Mouse (Mus musculus): ENCODE results near the gene Egfl8. TPM values are rescaled to one million over a fixed set of nuclear protein-coding genes. Genes with fewer than 3 reads are reported as not detected.
A peak's percentile ranks its signal among the peaks of the same experiment; 100 is the strongest.

The Egfl8 gene
- polyA plus RNA-seq, 1 experiment from 2014 or later, result 3.8 TPM

DNA sequence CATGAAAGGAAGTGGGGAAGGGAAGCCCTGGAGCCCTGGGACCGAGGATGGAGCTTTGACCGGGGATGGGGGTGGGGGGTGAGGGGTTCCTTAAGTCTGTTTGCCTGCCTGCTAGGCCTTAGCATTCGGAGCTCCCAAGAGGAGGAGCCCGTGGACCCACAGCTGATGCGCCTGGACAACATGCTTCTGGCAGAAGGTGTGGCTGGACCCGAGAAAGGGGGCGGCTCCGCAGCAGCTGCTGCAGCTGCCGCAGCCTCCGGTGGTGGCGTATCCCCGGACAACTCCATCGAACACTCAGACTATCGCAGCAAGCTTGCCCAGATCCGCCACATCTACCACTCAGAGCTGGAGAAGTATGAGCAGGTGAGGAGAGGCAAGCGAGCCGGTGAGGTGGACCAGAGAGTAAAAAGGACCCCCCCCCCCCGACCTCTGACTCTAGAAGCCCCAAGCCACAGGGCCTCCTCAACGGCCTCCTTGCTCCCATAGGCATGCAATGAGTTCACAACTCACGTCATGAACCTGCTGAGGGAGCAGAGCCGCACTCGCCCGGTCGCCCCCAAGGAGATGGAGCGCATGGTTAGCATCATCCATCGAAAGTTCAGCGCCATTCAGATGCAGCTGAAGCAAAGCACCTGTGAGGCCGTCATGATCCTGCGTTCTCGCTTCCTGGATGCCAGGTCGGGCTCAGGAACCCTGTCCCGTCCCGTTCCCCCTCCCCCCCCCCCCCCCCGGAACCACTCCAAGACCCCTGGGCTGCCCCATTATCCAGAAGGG, 21.8 kb downstream of the Egfl8 start:
- H3K36me3 ChIP-seq (ENCODE audit: control insufficient read depth, insufficient read depth, low read length), result peaks cover 18% of the 10 kb centered on the region
- H3K27ac ChIP-seq (ENCODE audit: low read length), result peak overlapping the region; percentile 98; the same call in 1 of the 2 replicates
- no peak for ATAC-seq (ENCODE audit: low read depth)
- H3K27me3 ChIP-seq (ENCODE audit: control insufficient read depth, insufficient read depth, low read depth, low read length), result no peaks in the 10 kb centered on the region
- H3K4me1 ChIP-seq (replicated peaks; ENCODE audit: control insufficient read depth, insufficient read depth, low read length), result peaks cover 67% of the 10 kb centered on the region
- peak overlapping the region; percentile 83 for H3K4me2 ChIP-seq (ENCODE audit: low read depth, low read length)
- peak overlapping the region; percentile 64 for H3K4me3 ChIP-seq (ENCODE audit: low read length)
- H3K9me3 ChIP-seq (ENCODE audit: control insufficient read depth, low read length), result no peaks in the 10 kb centered on the region
- H3K9ac ChIP-seq (ENCODE audit: low read length), result peak overlapping the region; percentile 97
- 36% methylated on average over 31 of the region's 34 CpGs for WGBS

DNA sequence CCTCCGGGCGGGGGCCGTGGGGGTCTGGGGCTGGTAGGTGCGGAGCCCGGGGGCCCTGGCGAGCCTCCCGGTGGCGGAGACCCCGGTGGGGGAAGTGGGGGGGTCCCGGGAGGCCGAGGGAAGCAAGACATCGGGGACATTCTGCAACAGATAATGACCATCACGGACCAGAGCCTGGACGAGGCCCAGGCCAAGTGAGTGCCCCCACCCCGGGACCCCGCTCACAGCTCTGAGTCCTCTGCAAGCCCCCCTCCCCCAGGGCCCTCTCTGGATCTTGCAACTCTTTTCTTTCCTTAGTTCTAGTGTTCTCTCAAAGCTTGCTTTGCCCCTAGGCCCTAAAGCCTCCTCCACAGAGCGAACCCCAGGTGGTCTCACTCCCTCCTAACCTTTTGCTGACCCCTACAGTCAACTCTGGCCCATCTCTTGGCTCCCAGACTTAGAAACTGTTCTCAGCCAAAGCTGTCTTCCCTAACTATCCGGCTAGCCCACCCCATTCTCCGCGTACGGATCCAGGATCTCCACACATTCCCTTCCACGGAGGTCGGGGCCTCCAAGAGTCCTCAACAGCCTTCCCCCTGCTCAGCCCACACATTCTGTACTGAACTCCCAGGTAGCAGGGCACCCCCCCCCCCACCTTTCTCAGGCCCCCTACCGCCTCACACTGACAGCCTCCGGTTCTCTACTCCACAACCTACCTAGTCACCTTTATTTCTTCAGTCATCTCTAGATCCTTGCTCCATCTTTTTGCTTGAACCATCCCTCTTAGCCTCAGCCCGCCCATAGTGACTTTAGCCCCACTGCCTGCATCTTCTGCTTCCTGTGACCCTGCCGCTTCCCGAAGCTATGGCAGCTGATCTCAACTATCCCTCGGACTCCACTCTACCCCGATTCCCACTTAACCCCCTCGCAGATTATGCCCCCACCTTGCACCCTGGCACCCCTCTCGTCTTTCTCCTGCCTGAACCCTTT, 22.9 kb downstream of the Egfl8 start:
- Histone ChIP-seq H3K4me3 (ENCODE audit: low read length) (peak overlapping the region; percentile 64), H3K4me1 (replicated peaks; ENCODE audit: control insufficient read depth, insufficient read depth, low read length) (peaks cover 69% of the 10 kb centered on the region), H3K9me3 (ENCODE audit: control insufficient read depth, low read length) (no peaks in the 10 kb centered on the region), H3K27me3 (ENCODE audit: control insufficient read depth, insufficient read depth, low read depth, low read length) (no peaks in the 10 kb centered on the region), H3K4me2 (ENCODE audit: low read depth, low read length) (peak overlapping the region; percentile 83), H3K36me3 (ENCODE audit: control insufficient read depth, insufficient read depth, low read length) (peaks cover 18% of the 10 kb centered on the region), H3K9ac (ENCODE audit: low read length) (peak overlapping the region; percentile 97), H3K27ac (ENCODE audit: low read length) (peak overlapping the region; percentile 98)
- ATAC-seq (ENCODE audit: low read depth), result peak; percentile 8
- under 1% methylated on average over 29 of the region's 32 CpGs for WGBS

DNA sequence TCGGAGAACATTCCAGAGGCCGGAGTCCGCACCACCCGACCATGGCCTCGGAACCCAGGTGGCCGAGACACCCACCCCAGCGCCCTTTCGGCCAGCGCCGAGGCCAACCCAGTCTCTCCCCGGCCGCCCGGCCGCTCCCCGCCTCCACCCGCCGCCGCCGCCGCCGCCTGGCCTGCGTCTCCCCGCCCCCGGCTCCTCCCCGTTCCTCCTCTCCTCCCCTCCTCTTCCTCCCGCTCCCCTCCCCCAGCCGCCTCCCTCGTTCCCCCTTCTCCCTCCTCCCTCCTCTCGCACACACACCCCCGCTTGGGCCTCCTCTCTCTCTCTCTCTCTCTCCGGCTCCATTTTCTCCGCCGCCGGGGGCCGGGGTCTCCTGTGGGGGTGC, 23.8 kb downstream of the Egfl8 start:
- peaks cover 18% of the 10 kb centered on the region for H3K36me3 ChIP-seq (ENCODE audit: control insufficient read depth, insufficient read depth, low read length)
- no peaks in the 10 kb centered on the region for H3K9me3 ChIP-seq (ENCODE audit: control insufficient read depth, low read length)
- peaks cover 69% of the 10 kb centered on the region for H3K4me1 ChIP-seq (replicated peaks; ENCODE audit: control insufficient read depth, insufficient read depth, low read length)
- peak overlapping the region; percentile 98 for H3K27ac ChIP-seq (ENCODE audit: low read length)
- peak; percentile 58 for ATAC-seq (ENCODE audit: low read depth)
- H3K27me3 ChIP-seq (ENCODE audit: control insufficient read depth, insufficient read depth, low read depth, low read length), result no peaks in the 10 kb centered on the region
- H3K4me2 ChIP-seq (ENCODE audit: low read depth, low read length), result peak overlapping the region; percentile 83
- 1% methylated on average over 19 of the region's 35 CpGs for WGBS
- peak overlapping the region; percentile 97 for H3K9ac ChIP-seq (ENCODE audit: low read length)
- H3K4me3 ChIP-seq (ENCODE audit: low read length), result peak overlapping the region; percentile 64

DNA sequence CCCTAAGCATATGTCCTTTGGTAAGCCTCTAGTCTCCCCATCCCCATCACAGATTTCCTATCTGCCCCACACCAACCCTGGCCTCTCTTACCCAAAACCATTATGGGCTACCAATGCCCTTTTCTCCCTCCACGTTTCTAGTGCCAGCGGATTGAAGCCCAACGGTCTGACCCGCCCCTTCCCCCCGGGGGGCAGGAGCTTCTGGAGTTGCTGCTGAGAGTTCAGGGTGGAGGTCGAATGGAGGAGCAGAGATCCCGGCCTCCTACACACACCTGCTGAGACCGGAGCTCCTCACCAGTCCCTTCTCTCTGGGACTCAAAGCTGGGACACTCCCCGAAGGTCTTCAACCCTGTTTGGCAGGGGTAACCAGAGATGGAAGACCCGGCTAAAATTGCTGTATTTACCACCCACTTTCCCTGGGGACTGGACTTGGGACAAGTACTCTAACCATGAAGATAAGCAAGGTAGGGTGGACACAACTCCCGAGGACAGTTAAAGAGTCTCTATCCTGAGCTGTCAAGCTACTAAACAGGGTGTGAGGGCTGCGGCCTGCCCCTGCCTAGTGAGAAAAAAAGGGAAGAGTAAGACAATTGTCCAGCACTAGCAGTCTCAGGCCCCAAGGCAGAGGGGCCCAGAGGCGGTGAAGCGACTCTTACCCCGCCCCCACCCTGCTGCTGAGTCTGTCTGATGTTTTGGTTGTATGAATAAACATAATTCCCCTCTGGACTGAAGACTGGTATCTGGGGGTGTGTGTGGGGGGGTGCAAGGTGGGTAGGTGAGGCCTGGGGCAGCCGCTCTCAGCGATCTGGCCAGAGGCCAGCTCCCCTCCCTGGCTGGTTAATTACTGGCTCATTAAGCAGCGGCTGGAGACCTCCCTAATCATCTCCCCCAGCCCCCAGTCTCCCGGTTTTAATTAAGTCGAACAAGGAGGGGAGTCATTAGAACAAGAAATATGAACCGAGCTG, 24.5 kb downstream of the Egfl8 start, which contains the start of gene Pbx2:
Pbx2 (plus strand) TSS at position 238 of the 965 bp plus-strand sequence.
- Histone ChIP-seq H3K36me3 (ENCODE audit: control insufficient read depth, insufficient read depth, low read length) (peaks cover 18% of the 10 kb centered on the region), H3K4me3 (ENCODE audit: low read length) (peak within 1 kb of the TSS; percentile 64), H3K4me1 (replicated peaks; ENCODE audit: control insufficient read depth, insufficient read depth, low read length) (peaks cover 65% of the 10 kb centered on the region), H3K9me3 (ENCODE audit: control insufficient read depth, low read length) (no peaks in the 10 kb centered on the region), H3K27me3 (ENCODE audit: control insufficient read depth, insufficient read depth, low read depth, low read length) (no peaks in the 10 kb centered on the region), H3K27ac (ENCODE audit: low read length) (peak within 1 kb of the TSS; percentile 98), H3K9ac (ENCODE audit: low read length) (peak within 1 kb of the TSS; percentile 97), H3K4me2 (ENCODE audit: low read depth, low read length) (peak within 1 kb of the TSS; percentile 83)
- 5% methylated on average over 21 of the region's 21 CpGs for WGBS
- peak; percentile 4; the same call in 1 of the 2 replicates for ATAC-seq (ENCODE audit: low read depth)

DNA sequence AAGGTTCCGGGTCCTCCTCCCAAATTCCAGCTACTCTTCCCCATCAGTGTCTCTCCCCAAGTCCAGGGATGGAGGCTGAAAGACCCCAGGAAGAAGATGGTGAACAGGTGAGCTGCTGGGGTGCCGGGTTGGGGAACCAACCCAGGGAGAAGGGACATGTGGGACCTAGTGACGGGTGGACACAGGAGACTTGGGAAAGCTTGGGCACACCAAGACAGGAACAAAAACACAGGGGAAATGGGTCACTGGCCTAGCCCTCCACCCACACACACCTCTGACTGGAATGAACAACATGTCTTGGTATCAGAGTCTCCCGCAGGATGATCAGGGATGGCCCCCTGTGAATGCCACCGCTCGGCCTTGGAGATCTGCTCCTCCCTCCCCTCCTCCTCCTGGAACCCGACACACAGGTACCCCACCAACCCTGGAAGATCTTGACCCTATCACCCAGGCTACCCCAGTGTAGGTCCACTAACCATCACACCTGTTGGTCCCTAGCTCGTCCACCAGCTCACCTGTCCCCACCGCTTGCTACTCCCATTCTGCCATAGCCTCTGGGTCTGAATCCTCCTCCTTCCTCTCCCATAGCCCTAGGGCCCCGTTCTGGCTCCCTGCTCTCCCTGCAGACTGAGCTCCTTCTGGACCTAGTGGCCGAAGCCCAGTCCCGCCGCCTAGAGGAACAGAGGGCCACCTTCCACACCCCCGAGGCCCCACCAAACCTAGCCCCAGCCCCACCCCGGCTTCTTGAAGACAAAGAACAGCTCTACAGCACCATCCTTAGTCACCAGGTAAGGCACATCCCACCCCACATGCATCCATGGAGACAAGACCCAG, 25.4 kb downstream of the Egfl8 start:
- WGBS, result 63% methylated on average over 15 of the region's 15 CpGs
- ATAC-seq (ENCODE audit: low read depth), result no peak
- H3K27ac ChIP-seq (ENCODE audit: low read length), result peak overlapping the region; percentile 98
- H3K36me3 ChIP-seq (ENCODE audit: control insufficient read depth, insufficient read depth, low read length), result peaks cover 13% of the 10 kb centered on the region
- H3K4me3 ChIP-seq (ENCODE audit: low read length), result peak overlapping the region; percentile 64
- no peaks in the 10 kb centered on the region for H3K27me3 ChIP-seq (ENCODE audit: control insufficient read depth, insufficient read depth, low read depth, low read length)
- H3K4me1 ChIP-seq (replicated peaks; ENCODE audit: control insufficient read depth, insufficient read depth, low read length), result peaks cover 62% of the 10 kb centered on the region
- H3K9me3 ChIP-seq (ENCODE audit: control insufficient read depth, low read length), result no peaks in the 10 kb centered on the region
- H3K4me2 ChIP-seq (ENCODE audit: low read depth, low read length), result peak overlapping the region; percentile 83
- H3K9ac ChIP-seq (ENCODE audit: low read length), result peak overlapping the region; percentile 50

DNA sequence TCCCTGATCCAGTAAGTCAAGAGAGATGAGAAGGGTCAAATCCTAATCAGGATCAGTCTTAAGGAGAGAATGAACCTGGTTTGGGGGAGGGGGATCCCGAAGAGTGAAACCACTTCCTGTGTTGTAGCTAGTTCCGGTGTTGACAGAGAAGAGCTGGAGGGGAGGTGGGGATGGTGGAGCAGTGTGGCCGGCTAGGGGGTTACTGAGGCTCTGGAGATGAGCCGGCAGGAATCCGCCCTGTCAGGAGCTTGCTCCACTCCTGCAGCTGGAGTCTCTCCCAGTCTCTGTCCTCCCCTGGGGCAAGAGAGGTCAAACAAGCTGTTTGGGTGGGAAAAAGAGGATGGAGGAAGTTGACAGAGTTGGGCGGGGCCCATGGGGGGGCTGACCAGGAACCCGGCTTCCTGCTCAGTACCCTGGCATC, 26.1 kb downstream of the Egfl8 start, which contains the start of gene Gpsm3:
Gpsm3 (plus strand) TSS at position 126 of the 421 bp plus-strand sequence.
- H3K4me3 ChIP-seq (ENCODE audit: low read length), result peak within 1 kb of the TSS; percentile 23
- WGBS, result 10% methylated on average over 7 of the region's 7 CpGs

DNA sequence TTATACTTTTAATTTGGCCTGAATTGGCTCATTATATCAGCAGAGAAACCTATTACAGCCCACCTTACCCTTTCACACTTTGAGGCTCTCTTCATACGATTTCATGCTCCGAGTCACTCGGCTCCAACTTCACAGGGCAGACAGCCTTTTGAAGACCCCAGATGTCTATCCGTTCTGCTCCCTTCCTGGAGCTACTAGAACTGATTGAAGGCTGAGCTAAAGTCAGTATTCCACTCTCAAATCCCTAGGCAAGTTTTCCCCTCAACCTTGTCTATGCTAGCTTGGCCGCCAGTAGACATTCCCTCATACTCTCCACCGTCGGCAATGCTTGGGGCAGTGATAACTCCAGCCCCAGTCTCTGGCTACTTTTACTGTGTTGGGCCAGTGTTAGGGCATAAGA, 26.6 kb downstream of the Egfl8 start:
- H3K36me3 ChIP-seq (ENCODE audit: control insufficient read depth, insufficient read depth, low read length), result peaks cover 2% of the 10 kb centered on the region; the same call in 1 of the 2 replicates
- WGBS, result 31% methylated on average over 7 of the region's 7 CpGs
- peak overlapping the region; percentile 53 for H3K4me2 ChIP-seq (ENCODE audit: low read depth, low read length)
- no peaks in the 10 kb centered on the region for H3K27me3 ChIP-seq (ENCODE audit: control insufficient read depth, insufficient read depth, low read depth, low read length)
- peak overlapping the region; percentile 50 for H3K9ac ChIP-seq (ENCODE audit: low read length)
- no peak for ATAC-seq (ENCODE audit: low read depth)
- H3K4me1 ChIP-seq (replicated peaks; ENCODE audit: control insufficient read depth, insufficient read depth, low read length), result peaks cover 50% of the 10 kb centered on the region
- H3K9me3 ChIP-seq (ENCODE audit: control insufficient read depth, low read length), result no peaks in the 10 kb centered on the region
- H3K27ac ChIP-seq (ENCODE audit: low read length), result peak overlapping the region; percentile 79
- peak overlapping the region; percentile 23 for H3K4me3 ChIP-seq (ENCODE audit: low read length)

More for the DNA sequence above, 26.1 kb downstream of the Egfl8 start, which contains the start of gene Gpsm3:
- ATAC-seq (ENCODE audit: low read depth), result no peak
- no peaks in the 10 kb centered on the region for H3K9me3 ChIP-seq (ENCODE audit: control insufficient read depth, low read length)
- peaks cover 7% of the 10 kb centered on the region; the same call in 1 of the 2 replicates for H3K36me3 ChIP-seq (ENCODE audit: control insufficient read depth, insufficient read depth, low read length)
- peaks cover 55% of the 10 kb centered on the region for H3K4me1 ChIP-seq (replicated peaks; ENCODE audit: control insufficient read depth, insufficient read depth, low read length)
- peak within 1 kb of the TSS; percentile 98 for H3K27ac ChIP-seq (ENCODE audit: low read length)
- H3K4me2 ChIP-seq (ENCODE audit: low read depth, low read length), result peak within 1 kb of the TSS; percentile 83
- no peaks in the 10 kb centered on the region for H3K27me3 ChIP-seq (ENCODE audit: control insufficient read depth, insufficient read depth, low read depth, low read length)
- peak within 1 kb of the TSS; percentile 50 for H3K9ac ChIP-seq (ENCODE audit: low read length)

All from lung, embryonic 16.5 days (tissue).